Mouse (Mus musculus) intestine, embryonic 15.5 days (tissue): ENCODE measurements at regions not wholly inside any gene's neighbourhood (a gene's known extent, or its start where the extent isn't known, plus 50 kb on each side); places are given as distances from the start of the nearest gene placed in this dataset.
"Not testable (repeated sequence)": the region's sequence is repeated elsewhere in the genome, so short reads cannot be mapped to it uniquely, and the experiment has no call there.

Experiments used
- ATAC-seq: fragments of 200-750 bp; cut with Nextera tagmentation; 2 replicates; pipeline ENCODE4 v1.8.0; 2017; ENCODE audit warnings: moderate TSS enrichment, moderate library complexity
- H3K27ac ChIP-seq: fragments of 300-500 bp; sonication (generic); 2 replicates; pipeline ENCODE4 v1.5.1; 2015; ENCODE audit warnings: mild to moderate bottlenecking, inconsistent platforms
- H3K27me3 ChIP-seq: fragments of 300-500 bp; sonication (generic); replicated peaks from 2 replicates; pipeline ENCODE4 v1.6.1; 2015; ENCODE audit warnings: inconsistent platforms
- H3K36me3 ChIP-seq: fragments of 300-500 bp; sonication (generic); 2 replicates; pipeline ENCODE4 v1.6.1; 2015; ENCODE audit warnings: inconsistent platforms
- H3K4me1 ChIP-seq: fragments of 300-500 bp; sonication (generic); replicated peaks from 2 replicates; pipeline ENCODE4 v1.6.1; 2015; ENCODE audit warnings: inconsistent platforms
- H3K4me2 ChIP-seq: fragments of 300-500 bp; sonication (generic); replicated peaks from 2 replicates; pipeline ENCODE4 v1.6.1; 2015; ENCODE audit warnings: mild to moderate bottlenecking, inconsistent platforms
- H3K4me3 ChIP-seq: fragments of 300-500 bp; sonication (generic); replicated peaks from 2 replicates; pipeline ENCODE4 v1.5.1; 2015; ENCODE audit warnings: inconsistent platforms
- H3K9ac ChIP-seq: fragments of 300-500 bp; sonication (generic); 2 replicates; pipeline ENCODE4 v1.6.1; 2015; ENCODE audit warnings: inconsistent platforms
- H3K9me3 ChIP-seq: fragments of 300-500 bp; sonication (generic); 2 replicates; pipeline ENCODE4 v1.6.1; 2016; ENCODE audit warnings: inconsistent platforms
- WGBS: fragments of 180-500 bp; shearing (Covaris S2); methylation state at CpG from one replicate; pipeline ENCODE4 v1.1.7; 2015; 5-methylcytosine and 5-hydroxymethylcytosine counted together

- Histone ChIP-seq H3K27me3 (no peaks in the 10 kb centered on the region), H3K4me1 (peaks cover 2% of the 10 kb centered on the region; the same call in 1 of the 2 replicates), H3K9ac (no peak overlapping the region), H3K27ac (peak overlapping the region; percentile 22; the same call in 1 of the 2 replicates), H3K4me3 (no peak overlapping the region), H3K4me2 (no peak overlapping the region), H3K36me3 (no peaks in the 10 kb centered on the region), H3K9me3 (no peaks in the 10 kb centered on the region)
- WGBS, result 83% methylated on average over 7 of the region's 7 CpGs
- ATAC-seq, result no peak
Observed at GRCm38 (mm10) chr4:105844675-105845466, 55.2 kb downstream of the Gm12728 start.

- 0 out of 2 replicates have a peak overlapping the region, but pooled peaks have one; percentile 13 for H3K27ac ChIP-seq
- not testable (repeated sequence) for H3K4me1 ChIP-seq, H3K9me3 ChIP-seq, H3K4me2 ChIP-seq, ATAC-seq, H3K9ac ChIP-seq, H3K36me3 ChIP-seq, H3K27me3 ChIP-seq, H3K4me3 ChIP-seq
- 91% methylated on average over 3 of the region's 3 CpGs for WGBS
Observed at GRCm38 (mm10) chr4:105845998-105846989, 56.6 kb downstream of the Gm12728 start.

- ATAC-seq, result no peak
- H3K27ac ChIP-seq, result no peak overlapping the region
- H3K9me3 ChIP-seq, result no peaks in the 10 kb centered on the region
- no peak overlapping the region for H3K4me3 ChIP-seq
- H3K27me3 ChIP-seq, result no peaks in the 10 kb centered on the region
- H3K4me2 ChIP-seq, result no peak overlapping the region
- no peaks in the 10 kb centered on the region for H3K4me1 ChIP-seq
- no peak overlapping the region for H3K9ac ChIP-seq
- WGBS, result 90% methylated on average over 6 of the region's 6 CpGs
- no peaks in the 10 kb centered on the region for H3K36me3 ChIP-seq
Observed at GRCm38 (mm10) chr4:105853086-105853485, 63.4 kb downstream of the Gm12728 start.

- Histone ChIP-seq H3K27ac (no peak overlapping the region), H3K27me3 (no peaks in the 10 kb centered on the region), H3K36me3 (no peaks in the 10 kb centered on the region), H3K4me2 (no peak overlapping the region), H3K4me3 (no peak overlapping the region), H3K9me3 (no peaks in the 10 kb centered on the region), H3K4me1 (no peaks in the 10 kb centered on the region), H3K9ac (no peak overlapping the region)
- ATAC-seq, result no peak
- WGBS, result 65% methylated on average over 15 of the region's 15 CpGs
Observed at GRCm38 (mm10) chr4:105859052-105859864, 69.6 kb downstream of the Gm12728 start.

- no peak for ATAC-seq
- Histone ChIP-seq H3K4me2 (no peak overlapping the region), H3K27me3 (no peaks in the 10 kb centered on the region), H3K9me3 (no peaks in the 10 kb centered on the region), H3K9ac (no peak overlapping the region), H3K36me3 (no peaks in the 10 kb centered on the region), H3K27ac (no peak overlapping the region), H3K4me3 (no peak overlapping the region), H3K4me1 (no peaks in the 10 kb centered on the region)
- 58% methylated on average over 11 of the region's 11 CpGs for WGBS
Observed at GRCm38 (mm10) chr4:105860930-105861653, 71.4 kb downstream of the Gm12728 start.

- ATAC-seq, result no peak
- Histone ChIP-seq H3K4me3 (no peak overlapping the region), H3K27ac (no peak overlapping the region), H3K4me1 (no peaks in the 10 kb centered on the region), H3K4me2 (no peak overlapping the region), H3K9ac (no peak overlapping the region), H3K36me3 (no peaks in the 10 kb centered on the region), H3K9me3 (no peaks in the 10 kb centered on the region), H3K27me3 (no peaks in the 10 kb centered on the region)
Observed at GRCm38 (mm10) chr4:105861654-105862037, 72.0 kb downstream of the Gm12728 start.

GRCm38 (mm10) chr4:105870512-105870911 lies 80.8 kb downstream of the Gm12728 start:
- Histone ChIP-seq H3K4me1 (no peaks in the 10 kb centered on the region), H3K9me3 (no peaks in the 10 kb centered on the region), H3K36me3 (no peaks in the 10 kb centered on the region), H3K9ac (no peak overlapping the region), H3K27ac (no peak overlapping the region), H3K4me3 (no peak overlapping the region), H3K27me3 (no peaks in the 10 kb centered on the region), H3K4me2 (no peak overlapping the region)
- 55% methylated on average over 3 of the region's 3 CpGs for WGBS
- no peak for ATAC-seq

GRCm38 (mm10) chr4:105877246-105877645 lies 87.6 kb downstream of the Gm12728 start:
- H3K9me3 ChIP-seq, result no peaks in the 10 kb centered on the region
- H3K27ac ChIP-seq, result no peak overlapping the region
- ATAC-seq, result no peak
- H3K36me3 ChIP-seq, result no peaks in the 10 kb centered on the region
- H3K4me1 ChIP-seq, result no peaks in the 10 kb centered on the region
- WGBS, result 73% methylated on average over 5 of the region's 5 CpGs
- H3K4me3 ChIP-seq, result no peak overlapping the region
- H3K9ac ChIP-seq, result no peak overlapping the region
- H3K4me2 ChIP-seq, result no peak overlapping the region
- no peaks in the 10 kb centered on the region for H3K27me3 ChIP-seq

- Histone ChIP-seq H3K27me3 (no peaks in the 10 kb centered on the region), H3K9ac (no peak overlapping the region), H3K9me3 (no peaks in the 10 kb centered on the region), H3K4me2 (no peak overlapping the region), H3K27ac (no peak overlapping the region), H3K36me3 (no peaks in the 10 kb centered on the region), H3K4me3 (no peak overlapping the region), H3K4me1 (no peaks in the 10 kb centered on the region)
- ATAC-seq, result no peak
- WGBS, result 69% methylated on average over 3 of the region's 3 CpGs
Observed at GRCm38 (mm10) chr4:105879891-105880290, 90.2 kb downstream of the Gm12728 start.

GRCm38 (mm10) chr4:105884791-105885190 lies 95.1 kb downstream of the Gm12728 start:
- Histone ChIP-seq H3K27ac (no peak overlapping the region), H3K4me1 (no peaks in the 10 kb centered on the region), H3K4me2 (no peak overlapping the region), H3K4me3 (no peak overlapping the region), H3K9me3 (no peaks in the 10 kb centered on the region), H3K36me3 (no peaks in the 10 kb centered on the region), H3K9ac (no peak overlapping the region), H3K27me3 (no peaks in the 10 kb centered on the region)
- no peak for ATAC-seq
- WGBS, result 40% methylated on average over 3 of the region's 3 CpGs

GRCm38 (mm10) chr4:105891438-105891837 lies 101.8 kb downstream of the Gm12728 start:
- Histone ChIP-seq H3K4me3 (no peak overlapping the region), H3K4me1 (no peaks in the 10 kb centered on the region), H3K9ac (no peak overlapping the region), H3K27me3 (no peaks in the 10 kb centered on the region), H3K9me3 (no peaks in the 10 kb centered on the region), H3K27ac (no peak overlapping the region), H3K36me3 (no peaks in the 10 kb centered on the region), H3K4me2 (no peak overlapping the region)
- ATAC-seq, result no peak
- 86% methylated on average over 4 of the region's 4 CpGs for WGBS
